10 mouse cellular contexts compared by ENCODE assay signal in genomic region chr3:58657356-58657755, GRCm38 (mm10). TPM values are rescaled to one million over a fixed set of nuclear protein-coding genes. Genes with fewer than 3 reads are reported as not detected.
A peak's percentile ranks its signal among the peaks of the same experiment; 100 is the strongest.
DNase-seq lines count a peak whose midpoint lies in the region; ATAC-seq and TF ChIP-seq lines count a peak whose summit lies in the region.
"Had no signal": no experiment of that assay in that cellular context is flagged by ENCODE, and none has a peak within 500 bp of the region (broad histone marks: within the 10 kb centered on the region; RNA-seq: fewer than 3 reads in every experiment).

No protein-coding gene starts in this region.

- no peak overlapping the region for H3K27ac ChIP-seq in heart, embryonic 11.5 days (ENCODE audit: low read depth, low read length)
- no peak overlapping the region for H3K27ac ChIP-seq in testis, adult 2 months (ENCODE audit: control insufficient read depth, insufficient read depth, low read depth, low read length)
- H3K27ac ChIP-seq: heart, embryonic 15.5 days; neural tube, embryonic 13.5 days had no signal

- H3K4me1 ChIP-seq in heart, embryonic 11.5 days (ENCODE audit: control insufficient read depth, insufficient read depth, low read length): no peaks in the 10 kb centered on the region
- H3K4me1 ChIP-seq in testis, adult 2 months (ENCODE audit: control insufficient read depth, insufficient read depth, low read length): peaks cover 2% of the 10 kb centered on the region; the same call in 1 of the 2 replicates
- H3K4me1 ChIP-seq: neural tube, embryonic 13.5 days had no signal

- peak; percentile 53; the same call in 1 of the 2 replicates for TF ChIP-seq CTCF in testis, adult 2 months (IDR thresholded peaks at IDR 0.05; ENCODE audit: control insufficient read depth, insufficient read depth, insufficient replicate concordance, low read depth, low read length)

- TF ChIP-seq POLR2A in testis, adult 2 months (IDR thresholded peaks at IDR 0.05; ENCODE audit: control insufficient read depth, low read depth, low read length): no peak

- intact Hi-C loops in gastrocnemius, postnatal 36 days (cut with DNase I): loop anchor here (5.0 kb wide), 1 partner anchor 35 kb away; the partner anchor contains the start of gene Siah2

- ATAC-seq in heart, embryonic 11.5 days (replicated peaks; ENCODE audit: insufficient number of reproducible peaks, low FRiP score, low TSS enrichment): no peak

- 18% methylated on average over 2 of the region's 2 CpGs for WGBS in heart, embryonic 11.5 days (ENCODE audit: insufficient replicate concordance)

- no peak overlapping the region for H3K4me3 ChIP-seq in heart, embryonic 11.5 days (ENCODE audit: low read depth, low read length)
- no peak overlapping the region for H3K4me3 ChIP-seq in testis, adult 2 months (ENCODE audit: control insufficient read depth, low read depth, low read length)
- H3K4me3 ChIP-seq: heart, embryonic 15.5 days; neural tube, embryonic 13.5 days had no signal

- H3K27me3 ChIP-seq in heart, embryonic 11.5 days (ENCODE audit: control insufficient read depth, insufficient read depth, low read length): no peaks in the 10 kb centered on the region
- no peaks in the 10 kb centered on the region for H3K27me3 ChIP-seq in testis, adult 2 months (ENCODE audit: control insufficient read depth, insufficient read depth, low read length)
- H3K27me3 ChIP-seq: heart, embryonic 15.5 days; neural tube, embryonic 13.5 days had no signal

- H3K9me3 ChIP-seq in heart, embryonic 11.5 days (replicated peaks; ENCODE audit: control insufficient read depth, low read length): no peaks in the 10 kb centered on the region
- H3K9me3 ChIP-seq: heart, embryonic 15.5 days; neural tube, embryonic 13.5 days had no signal

- no peak overlapping the region for H3K4me2 ChIP-seq in heart, embryonic 11.5 days
- H3K4me2 ChIP-seq: heart, embryonic 15.5 days; neural tube, embryonic 13.5 days had no signal

- no peak overlapping the region for H3K9ac ChIP-seq in heart, embryonic 11.5 days (ENCODE audit: low read depth, low read length)
- H3K9ac ChIP-seq: heart, embryonic 15.5 days; neural tube, embryonic 13.5 days had no signal

- peak; percentile 46 to 57 for DNase-seq in heart, adult 18-20 months
- DNase-seq in A20 (ENCODE audit: low read depth, low spot score): peak; percentile 83
- peak; percentile 50 for DNase-seq in adrenal gland, adult 2 months
- DNase-seq in gastrocnemius, postnatal 36 days: peak; percentile 42 to 48
- peak; percentile 57 for DNase-seq in lung, postnatal 25 days (ENCODE audit: low spot score)
- DNase-seq in frontal cortex, postnatal 25 days (ENCODE audit: low spot score in 2 of 2): no peak

- H3K36me3 ChIP-seq in heart, embryonic 11.5 days (ENCODE audit: control insufficient read depth, insufficient read depth, low read length): no peaks in the 10 kb centered on the region
- no peaks in the 10 kb centered on the region for H3K36me3 ChIP-seq in testis, adult 2 months (ENCODE audit: control insufficient read depth, insufficient read depth, low read length)
- H3K36me3 ChIP-seq: heart, embryonic 15.5 days; neural tube, embryonic 13.5 days had no signal

RNA-seq across cellular contexts. Expression of gene Erich6, which starts 20.3 kb away (rescaled TPM):
- total RNA-seq in heart, adult 18-20 months (2021): not detected
- 0.09 and 0.13 TPM in 2 replicates for polyA plus RNA-seq in heart, embryonic 11.5 days (2014; fragmentation: Nextera tagmentation; extraction: Ambion mirVana)
- under 1 TPM; 0.12 to 0.21 TPM for total RNA-seq in adrenal gland, adult 2 months (2021)
- not detected in 2 replicates for polyA plus RNA-seq in adrenal gland, adult 2 months (2012; rRNA removed)
- not detected for total RNA-seq in gastrocnemius, postnatal 36 days (2021)
- polyA plus RNA-seq in testis, adult 2 months (2012; rRNA removed): 42.8 and 45.1 TPM in 2 replicates

RNA-seq across cellular contexts. Expression of gene Siah2, which starts 34.8 kb away (rescaled TPM):
- 10 to 100 TPM; 11.8 to 12.5 TPM for total RNA-seq in heart, adult 18-20 months (2021)
- polyA plus RNA-seq in heart, embryonic 11.5 days (2014; fragmentation: Nextera tagmentation; extraction: Ambion mirVana): 5.4 TPM in 2 replicates
- 10 to 100 TPM; 14.4 to 28.6 TPM for total RNA-seq in adrenal gland, adult 2 months (2021)
- 36.0 and 52.3 TPM in 2 replicates for polyA plus RNA-seq in adrenal gland, adult 2 months (2012; rRNA removed)
- 1 to 10 TPM; 8.4 to 9.1 TPM for total RNA-seq in gastrocnemius, postnatal 36 days (2021)
- polyA plus RNA-seq in testis, adult 2 months (2012; rRNA removed): 136 and 152 TPM in 2 replicates

Comparison
In these comparisons a context has a peak if more than half of its experiments do, and no peak if none do; other contexts are left out.
1. DNase-seq: peak in heart, adult 18-20 months (2 of 2), A20 (single experiment), adrenal gland, adult 2 months (single experiment), gastrocnemius, postnatal 36 days (2 of 2) and lung, postnatal 25 days (single experiment); none in frontal cortex, postnatal 25 days (0 of 2).